Mouse (Mus musculus) myocyte (in vitro differentiated cells): ENCODE results near the gene Lix1. TPM values are rescaled to one million over a fixed set of nuclear protein-coding genes. Genes with fewer than 3 reads are reported as not detected.

Source experiments
- H3K27me3 ChIP-seq: one replicate; pipeline ENCODE4 v1.6.1; 2011; ENCODE audit not compliant: control insufficient read depth, insufficient read depth, insufficient read length
- H3K36me3 ChIP-seq: one replicate; pipeline ENCODE4 v1.6.1; 2011; ENCODE audit not compliant: control insufficient read depth, insufficient read depth
- H3K4me2 ChIP-seq: one replicate; pipeline ENCODE4 v1.6.1; 2011; ENCODE audit warnings: low read depth, control low read depth
- H3K4me3 ChIP-seq: one replicate; pipeline ENCODE4 v1.5.1; 2011; ENCODE audit warnings: mild to moderate bottlenecking, control low read depth, moderate library complexity
- H3K79me2 ChIP-seq: one replicate; pipeline ENCODE4 v1.6.1; 2011; ENCODE audit not compliant: control insufficient read depth, insufficient read depth
- H3ac ChIP-seq: one replicate; pipeline ENCODE4 v1.6.1; 2011; ENCODE audit not compliant: control insufficient read depth, insufficient read length
- CEBPB ChIP-seq: IDR thresholded peaks from 2 replicates; pipeline ENCODE4 v1.6.1; 2011; ENCODE audit warnings: mild to moderate bottlenecking, moderate library complexity; ENCODE audit not compliant: poor library complexity, insufficient read depth, severe bottlenecking
- E2F4 ChIP-seq: IDR thresholded peaks from one replicate; pipeline ENCODE4 v1.6.1; 2011; ENCODE audit warnings: mild to moderate bottlenecking, control low read depth, moderate library complexity; ENCODE audit not compliant: insufficient read depth
- MAX ChIP-seq: IDR thresholded peaks from one replicate; pipeline ENCODE4 v1.6.1; 2011; ENCODE audit warnings: low read depth, mild to moderate bottlenecking, control low read depth
- MYOD1 ChIP-seq, 3 experiments: IDR thresholded peaks; one replicate each; pipeline ENCODE4 v1.6.1; 2011; ENCODE audit warnings: control low read depth in 2 of 3, low read depth in 2 of 3, mild to moderate bottlenecking in 2 of 3, moderate library complexity in 1 of 3; ENCODE audit not compliant: insufficient read length in 2 of 3, control insufficient read depth in 1 of 3
- MYOG ChIP-seq, 3 experiments: IDR thresholded peaks; one replicate each; pipeline ENCODE4 v1.6.1; 2011; ENCODE audit warnings: control low read depth in 2 of 3, low read depth in 2 of 3, mild to moderate bottlenecking in 2 of 3; ENCODE audit not compliant: insufficient read length in 2 of 3, control insufficient read depth in 1 of 3, insufficient read depth in 1 of 3
- POLR2A ChIP-seq: IDR thresholded peaks from one replicate; pipeline ENCODE4 v1.6.1; 2011; ENCODE audit warnings: low read depth, mild to moderate bottlenecking, control low read depth, moderate library complexity; ENCODE audit not compliant: insufficient read length
- POLR2AphosphoS2 ChIP-seq: IDR thresholded peaks from one replicate; pipeline ENCODE4 v1.6.1; 2011; ENCODE audit warnings: low read depth, control low read depth; ENCODE audit not compliant: insufficient read length
- REST ChIP-seq: IDR thresholded peaks from one replicate; pipeline ENCODE4 v1.6.1; 2011; ENCODE audit warnings: mild to moderate bottlenecking, control low read depth, moderate library complexity; ENCODE audit not compliant: insufficient read depth, insufficient read length
- SRF ChIP-seq: IDR thresholded peaks from one replicate; pipeline ENCODE4 v1.6.1; 2011; ENCODE audit warnings: low read depth; ENCODE audit not compliant: control insufficient read depth, insufficient read length
- TCF12 ChIP-seq: IDR thresholded peaks from one replicate; pipeline ENCODE4 v1.6.1; 2011; ENCODE audit warnings: mild to moderate bottlenecking, control low read depth; ENCODE audit not compliant: poor library complexity, insufficient read depth, severe bottlenecking
- TCF3 ChIP-seq: IDR thresholded peaks from one replicate; pipeline ENCODE4 v1.6.1; 2011; ENCODE audit warnings: low read depth, control low read depth; ENCODE audit not compliant: insufficient read length
- USF1 ChIP-seq: IDR thresholded peaks from one replicate; pipeline ENCODE4 v1.6.1; 2011; ENCODE audit warnings: low read depth, mild to moderate bottlenecking, control low read depth, moderate library complexity
- polyA plus RNA-seq: library from polyadenylated mRNA; unstranded; fragments of >200 nt; fragmentation: generic; extraction: Trizol; gene quantifications from one replicate; pipeline ENCODE4 v1.2.1, GENCODE M21; 2012; ENCODE audit warnings: missing spikeins

The Lix1 gene
- polyA plus RNA-seq, 1 experiment = 2.3 TPM

GRCm38 (mm10) chr17:17428888-17429287 lies 26.4 kb downstream of the Lix1 start:
- H3K4me2 ChIP-seq = no peak overlapping the region

GRCm38 (mm10) chr17:17433679-17434078 lies 31.2 kb downstream of the Lix1 start:
- H3K36me3 ChIP-seq = no peaks in the 10 kb centered on the region
- H3K4me3 ChIP-seq = no peak overlapping the region
- H3K27me3 ChIP-seq = no peaks in the 10 kb centered on the region
- H3K79me2 ChIP-seq = no peaks in the 10 kb centered on the region
- TF ChIP-seq POLR2AphosphoS2 (no peak), MAX (no peak), REST (no peak), MYOD1 (IDR thresholded peaks at IDR 0.05; ENCODE audit: control insufficient read depth in 1 of 3, insufficient read length in 2 of 3, low read depth in 2 of 3) (no peak)
- H3K4me2 ChIP-seq = no peak overlapping the region
- H3ac ChIP-seq = no peak overlapping the region

More at GRCm38 (mm10) chr17:17428888-17429287, 26.4 kb downstream of the Lix1 start:
- Histone ChIP-seq H3K79me2 (no peaks in the 10 kb centered on the region), H3ac (no peak overlapping the region), H3K27me3 (no peaks in the 10 kb centered on the region), H3K36me3 (no peaks in the 10 kb centered on the region), H3K4me3 (no peak overlapping the region)
- no peak for TF ChIP-seq POLR2AphosphoS2
- no peak for TF ChIP-seq MYOG (IDR thresholded peaks at IDR 0.05; ENCODE audit: control insufficient read depth in 1 of 3, insufficient read depth in 1 of 3, insufficient read length in 2 of 3, low read depth in 2 of 3)
- no peak for TF ChIP-seq POLR2A
- no peak for TF ChIP-seq MYOD1 (IDR thresholded peaks at IDR 0.05; ENCODE audit: control insufficient read depth in 1 of 3, insufficient read length in 2 of 3, low read depth in 2 of 3)
- no peak for TF ChIP-seq TCF12
- no peak for TF ChIP-seq USF1
- no peak for TF ChIP-seq MAX
- TF ChIP-seq CEBPB = no peak
- TF ChIP-seq E2F4 = no peak
- no peak for TF ChIP-seq REST
- TF ChIP-seq SRF = no peak
- TF ChIP-seq TCF3 = no peak

- no peaks in the 10 kb centered on the region for H3K79me2 ChIP-seq
- TF ChIP-seq MYOD1 (IDR thresholded peaks at IDR 0.05; ENCODE audit: control insufficient read depth in 1 of 3, insufficient read length in 2 of 3, low read depth in 2 of 3) (no peak), POLR2AphosphoS2 (no peak), USF1 (no peak), SRF (no peak), TCF12 (no peak), REST (no peak), E2F4 (no peak), POLR2A (no peak), CEBPB (no peak)
- H3K4me3 ChIP-seq = no peak overlapping the region
- no peak overlapping the region for H3ac ChIP-seq
- no peak overlapping the region for H3K4me2 ChIP-seq
- no peaks in the 10 kb centered on the region for H3K36me3 ChIP-seq
- H3K27me3 ChIP-seq = no peaks in the 10 kb centered on the region
Observed at GRCm38 (mm10) chr17:17438576-17439191, 36.2 kb downstream of the Lix1 start.

- Histone ChIP-seq H3K36me3 (no peaks in the 10 kb centered on the region), H3K4me2 (no peak overlapping the region), H3ac (no peak overlapping the region), H3K4me3 (no peak overlapping the region), H3K79me2 (no peaks in the 10 kb centered on the region), H3K27me3 (no peaks in the 10 kb centered on the region)
- TF ChIP-seq POLR2AphosphoS2 = no peak
- no peak for TF ChIP-seq REST
Observed at GRCm38 (mm10) chr17:17441876-17442498, 39.5 kb downstream of the Lix1 start.

- Histone ChIP-seq H3ac (no peak overlapping the region), H3K36me3 (no peaks in the 10 kb centered on the region), H3K4me2 (no peak overlapping the region), H3K4me3 (no peak overlapping the region), H3K79me2 (no peaks in the 10 kb centered on the region), H3K27me3 (no peaks in the 10 kb centered on the region)
- peak in 1 of 3 experiments; percentile 15 for TF ChIP-seq MYOD1 (IDR thresholded peaks at IDR 0.05; ENCODE audit: control insufficient read depth in 1 of 3, insufficient read length in 2 of 3, low read depth in 2 of 3)
- TF ChIP-seq USF1 = no peak
Observed at GRCm38 (mm10) chr17:17444297-17444886, 41.9 kb downstream of the Lix1 start.
